Mouse (Mus musculus) left cerebral cortex, adult 11 months (tissue): Measurements from ENCODE around the gene Smok2b.
"Not testable (repeated sequence)": the region's sequence is repeated elsewhere in the genome, so short reads cannot be mapped to it uniquely, and the experiment has no call there.

Source experiments
- DNase-seq: peaks from one replicate; pipeline ENCODE4 v3.0.0; 2022; ENCODE audit warnings: low spot score

Smok2b gene

DNA sequence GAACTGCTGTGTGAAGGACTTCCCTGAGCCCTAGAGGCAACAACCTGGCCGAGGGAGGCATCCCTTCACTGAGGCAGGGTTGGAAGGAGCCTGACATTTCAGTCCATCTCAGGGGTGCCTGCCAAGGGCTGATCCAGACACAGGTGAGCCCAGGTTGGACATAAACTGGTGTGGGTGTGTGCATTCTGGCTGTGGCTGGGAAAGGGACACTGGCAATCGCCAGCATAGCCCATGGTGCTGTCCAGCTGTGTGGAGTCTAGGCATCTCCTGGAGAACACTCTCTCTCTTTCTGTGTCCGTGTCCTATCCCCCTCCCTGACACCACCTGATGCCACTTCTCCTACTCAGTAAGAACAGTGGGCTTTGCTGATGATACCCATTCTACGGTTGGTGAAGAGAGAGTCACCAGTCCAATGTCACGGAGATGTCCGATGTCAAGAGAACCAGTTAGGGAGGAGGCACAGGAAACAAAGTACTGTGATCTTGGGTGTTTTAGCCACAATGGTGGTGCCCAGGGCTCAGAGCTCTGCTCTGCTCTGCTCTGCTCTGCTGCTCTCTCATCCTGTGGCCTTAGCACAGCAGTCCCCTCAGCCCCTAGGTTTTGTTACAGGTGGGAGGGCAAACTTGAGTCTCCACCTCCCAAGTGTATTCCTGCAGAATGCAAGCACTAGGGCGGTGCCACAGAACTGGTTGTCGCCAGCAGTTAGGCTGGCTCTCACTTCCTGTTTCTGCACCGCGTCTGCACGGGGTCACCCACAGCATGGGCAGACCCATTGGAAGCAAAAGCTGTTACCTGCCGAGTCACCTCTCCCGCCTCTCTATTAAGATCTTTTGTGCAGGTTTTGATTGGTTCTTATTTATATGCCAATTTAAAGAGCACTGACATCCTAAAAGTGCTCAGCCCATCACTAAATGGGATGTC is 11.0 kb downstream of the Smok2b start:
- DNase-seq, result not testable (repeated sequence)

DNA sequence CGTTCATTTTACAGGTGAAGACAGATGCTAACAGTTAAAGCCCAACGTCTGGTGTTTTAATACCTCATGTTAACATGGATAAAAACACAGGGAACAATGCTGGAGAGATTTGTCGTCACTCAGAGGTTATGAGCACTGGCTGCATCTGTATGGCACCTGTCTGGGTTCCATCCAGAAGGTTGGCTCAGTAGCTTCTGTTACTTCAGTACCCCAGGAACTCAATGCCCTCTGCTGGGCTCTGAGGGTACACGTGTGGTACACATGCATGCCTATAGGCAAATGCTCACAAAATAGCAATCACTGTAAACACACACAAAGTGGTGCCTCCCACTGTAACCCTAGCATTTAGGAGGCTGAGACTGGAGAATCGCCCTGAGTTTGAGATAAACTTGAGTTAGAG is 24.7 kb downstream of the Smok2b start:
- not testable (repeated sequence) for DNase-seq
